ENCODE assay signal across 21 mouse cellular contexts in genomic region chr3:121662705-121663469, GRCm38 (mm10). TPM values are rescaled to one million over a fixed set of nuclear protein-coding genes. Genes with fewer than 3 reads are reported as not detected.
DNase-seq lines count a peak whose midpoint lies in the region; ATAC-seq and TF ChIP-seq lines count a peak whose summit lies in the region.
"Had no signal": no experiment of that assay in that cellular context is flagged by ENCODE, and none has a peak within 500 bp of the region (broad histone marks: within the 10 kb centered on the region; RNA-seq: fewer than 3 reads in every experiment).

No protein-coding gene starts in this region.

- H3K27ac ChIP-seq in heart, embryonic 15.5 days = peak overlapping the region; percentile 32; the same call in 1 of the 2 replicates
- H3K27ac ChIP-seq in heart, adult 2 months = no peak overlapping the region
- no peak overlapping the region for H3K27ac ChIP-seq in lung, embryonic 15.5 days
- peak overlapping the region; percentile 60; the same call in 1 of the 2 replicates for H3K27ac ChIP-seq in brown adipose tissue, adult 24 weeks (replicated peaks; ENCODE audit: low read depth, low read length)
- H3K27ac ChIP-seq in heart, postnatal 0 days (ENCODE audit: low read depth) = peak overlapping the region; percentile 3
- H3K27ac ChIP-seq: limb, embryonic 12.5 days; macrophage; midbrain, embryonic 15.5 days; neural tube, embryonic 12.5 days had no signal

- ATAC-seq in heart, embryonic 15.5 days (replicated peaks; ENCODE audit: insufficient number of reproducible peaks, insufficient read depth, low FRiP score, low read depth) = no peak
- peak; percentile 69 for ATAC-seq in lung, embryonic 15.5 days (ENCODE audit: borderline replicate concordance, extremely low read depth, low FRiP score, low TSS enrichment)
- peak; percentile 57 for ATAC-seq in heart, postnatal 0 days (ENCODE audit: insufficient read depth, low read depth)
- ATAC-seq: inflammation-experienced regulatory T-cells, adult 6 months; midbrain, embryonic 15.5 days had no signal

- no peak overlapping the region for H3K4me3 ChIP-seq in heart, embryonic 15.5 days
- H3K4me3 ChIP-seq in heart, adult 2 months = no peak overlapping the region
- H3K4me3 ChIP-seq in lung, embryonic 15.5 days = no peak overlapping the region
- no peak overlapping the region for H3K4me3 ChIP-seq in lung, adult 2 months (replicated peaks; ENCODE audit: extremely low read depth, low read depth, low read length)
- no peak overlapping the region for H3K4me3 ChIP-seq in brown adipose tissue, adult 24 weeks (ENCODE audit: insufficient read depth, low read depth, low read length)
- no peak overlapping the region for H3K4me3 ChIP-seq in heart, postnatal 0 days (ENCODE audit: low read depth, low read length)
- H3K4me3 ChIP-seq: erythroblast, embryonic 14.5 days; limb, embryonic 12.5 days; midbrain, embryonic 15.5 days; neural tube, embryonic 12.5 days had no signal

- H3K79me2 ChIP-seq in heart, adult 2 months (replicated peaks; ENCODE audit: control insufficient read depth, insufficient read depth, low read length) = no peaks in the 10 kb centered on the region

- DNase-seq in heart, adult 2 months = no peak
- DNase-seq in lung, adult 2 months = no peak
- peak; percentile 43 for DNase-seq in heart, postnatal 0 days (ENCODE audit: low spot score)
- no peak for DNase-seq in testis, postnatal 14 days (ENCODE audit: low spot score)
- DNase-seq in gastrocnemius, postnatal 25 days = no peak
- DNase-seq: cerebellum, postnatal 14 days; right cerebral cortex, adult 18-20 months had no signal

- no peaks in the 10 kb centered on the region for H3K36me3 ChIP-seq in heart, embryonic 15.5 days
- peaks cover 2% of the 10 kb centered on the region; the same call in 1 of the 2 replicates for H3K36me3 ChIP-seq in heart, adult 2 months (ENCODE audit: control insufficient read depth, insufficient read depth, low read length)
- H3K36me3 ChIP-seq in lung, embryonic 15.5 days = no peaks in the 10 kb centered on the region
- no peaks in the 10 kb centered on the region for H3K36me3 ChIP-seq in heart, postnatal 0 days (replicated peaks; ENCODE audit: control insufficient read depth, insufficient read depth, low read length)
- H3K36me3 ChIP-seq: limb, embryonic 12.5 days; midbrain, embryonic 15.5 days; neural tube, embryonic 12.5 days had no signal

- no peak for TF ChIP-seq EP300 in heart, adult 2 months (IDR thresholded peaks at IDR 0.05; ENCODE audit: insufficient read depth, low read depth, low read length)
- TF ChIP-seq EP300 in heart, postnatal 0 days (IDR thresholded peaks at IDR 0.05; ENCODE audit: low read depth) = no peak

- 14% methylated on average over 4 of the region's 4 CpGs for WGBS in heart, embryonic 15.5 days
- 17% methylated on average over 4 of the region's 4 CpGs for WGBS in heart, adult 2 months
- 28% methylated on average over 4 of the region's 4 CpGs for WGBS in lung, embryonic 15.5 days
- WGBS in lung, adult 2 months = 31% methylated on average over 4 of the region's 4 CpGs
- WGBS in heart, postnatal 0 days = 13% methylated on average over 4 of the region's 4 CpGs

- H3K27me3 ChIP-seq in heart, embryonic 15.5 days = no peaks in the 10 kb centered on the region
- no peaks in the 10 kb centered on the region for H3K27me3 ChIP-seq in heart, adult 2 months (ENCODE audit: control insufficient read depth, insufficient read depth, low read length)
- H3K27me3 ChIP-seq in lung, embryonic 15.5 days = no peaks in the 10 kb centered on the region
- H3K27me3 ChIP-seq in heart, postnatal 0 days (ENCODE audit: control insufficient read depth, insufficient read depth, low read length) = no peaks in the 10 kb centered on the region
- H3K27me3 ChIP-seq: limb, embryonic 12.5 days; midbrain, embryonic 15.5 days; neural tube, embryonic 12.5 days; Patski had no signal

- no peak overlapping the region for H3K4me2 ChIP-seq in heart, embryonic 15.5 days
- H3K4me2 ChIP-seq in lung, embryonic 15.5 days = no peak overlapping the region
- no peak overlapping the region for H3K4me2 ChIP-seq in heart, postnatal 0 days (ENCODE audit: low read depth, low read length)
- H3K4me2 ChIP-seq: limb, embryonic 12.5 days; midbrain, embryonic 15.5 days; neural tube, embryonic 12.5 days had no signal

- intact Hi-C loops in heart, adult 2 months (cut with DNase I) = no loop called here

- H3K9me3 ChIP-seq in heart, embryonic 15.5 days (replicated peaks) = no peaks in the 10 kb centered on the region
- H3K9me3 ChIP-seq in lung, embryonic 15.5 days = no peaks in the 10 kb centered on the region
- no peaks in the 10 kb centered on the region for H3K9me3 ChIP-seq in heart, postnatal 0 days (replicated peaks; ENCODE audit: control insufficient read depth, low read length)
- H3K9me3 ChIP-seq: limb, embryonic 12.5 days; midbrain, embryonic 15.5 days; neural tube, embryonic 12.5 days had no signal

- no peak overlapping the region for H3K9ac ChIP-seq in heart, embryonic 15.5 days
- H3K9ac ChIP-seq in heart, adult 2 months (ENCODE audit: low read depth, low read length) = no peak overlapping the region
- no peak overlapping the region for H3K9ac ChIP-seq in lung, embryonic 15.5 days
- no peak overlapping the region for H3K9ac ChIP-seq in heart, postnatal 0 days (replicated peaks; ENCODE audit: low read depth, low read length)
- H3K9ac ChIP-seq: limb, embryonic 12.5 days; midbrain, embryonic 15.5 days; neural tube, embryonic 12.5 days had no signal

- peaks cover 22% of the 10 kb centered on the region for H3K4me1 ChIP-seq in heart, embryonic 15.5 days (replicated peaks)
- peaks cover 10% of the 10 kb centered on the region for H3K4me1 ChIP-seq in heart, adult 2 months (ENCODE audit: control insufficient read depth, insufficient read depth, low read length)
- H3K4me1 ChIP-seq in lung, embryonic 15.5 days = peaks cover 22% of the 10 kb centered on the region
- H3K4me1 ChIP-seq in lung, adult 2 months (ENCODE audit: control insufficient read depth, insufficient read depth, low read length) = peaks cover 7% of the 10 kb centered on the region; the same call in 1 of the 2 replicates
- H3K4me1 ChIP-seq in brown adipose tissue, adult 24 weeks (ENCODE audit: control insufficient read depth, insufficient read depth, insufficient read length, low read length) = peaks cover 3% of the 10 kb centered on the region; the same call in 1 of the 2 replicates
- peaks cover 19% of the 10 kb centered on the region; the same call in 1 of the 2 replicates for H3K4me1 ChIP-seq in heart, postnatal 0 days (ENCODE audit: control insufficient read depth, insufficient read depth)
- H3K4me1 ChIP-seq: midbrain, embryonic 15.5 days; neural tube, embryonic 12.5 days had no signal

- no peak for TF ChIP-seq CTCF in heart, adult 2 months (IDR thresholded peaks at IDR 0.05)
- no peak for TF ChIP-seq CTCF in lung, adult 2 months (IDR thresholded peaks at IDR 0.05; ENCODE audit: insufficient read depth, low read length)
- no peak for TF ChIP-seq CTCF in heart, postnatal 0 days (IDR thresholded peaks at IDR 0.05; ENCODE audit: low read depth)

- TF ChIP-seq POLR2A in heart, adult 2 months (IDR thresholded peaks at IDR 0.05; ENCODE audit: insufficient read depth, low read depth, low read length) = no peak
- no peak for TF ChIP-seq POLR2A in lung, adult 2 months (IDR thresholded peaks at IDR 0.05; ENCODE audit: borderline replicate concordance, extremely low read depth, low read depth, low read length)

RNA-seq across cellular contexts. Expression of gene 4930432M17Rik, which starts 7.7 kb away (rescaled TPM):
- not detected in 2 replicates for polyA plus RNA-seq in heart, embryonic 15.5 days (2015; fragmentation: Nextera tagmentation; extraction: Ambion mirVana)
- total RNA-seq in heart, adult 2 months (2021) = not detected
- polyA plus RNA-seq in heart, adult 2 months (2012; rRNA removed) = not detected in 2 replicates
- polyA plus RNA-seq in lung, embryonic 15.5 days (2015; fragmentation: Nextera tagmentation; extraction: Ambion mirVana) = not detected in 2 replicates
- polyA plus RNA-seq in lung, adult 2 months (2012; rRNA removed) = not detected in 2 replicates
- not detected in 2 replicates for polyA plus RNA-seq in brown adipose tissue, adult 24 weeks (2012; ENCODE audit: insufficient read depth, insufficient read length, missing spikeins)
- not detected in 2 replicates for total RNA-seq in heart, postnatal 0 days (2014; rRNA removed; ENCODE audit: low replicate concordance)
- not detected in 2 replicates for polyA plus RNA-seq in heart, postnatal 0 days (2015; fragmentation: Nextera tagmentation; extraction: Ambion mirVana)
- total RNA-seq in gastrocnemius, postnatal 25 days (2021) = not detected
- total RNA-seq: adrenal gland, adult 18-20 months; heart, postnatal 14 days; layer of hippocampus, postnatal 14 days had no signal
- polyA plus RNA-seq: erythroblast, embryonic 14.5 days; inflammation-experienced regulatory T-cells, adult 6 months; limb, embryonic 12.5 days; macrophage; midbrain, embryonic 15.5 days; neural tube, embryonic 12.5 days; Patski; thymus, postnatal 0 days had no signal

Comparison
In these comparisons a context has a peak if more than half of its experiments do, and no peak if none do; other contexts are left out.
1. H3K27ac ChIP-seq: peak in heart, embryonic 15.5 days (single experiment), brown adipose tissue, adult 24 weeks (single experiment) and heart, postnatal 0 days (single experiment); none in heart, adult 2 months (single experiment) and lung, embryonic 15.5 days (single experiment).